Mouse (Mus musculus): Measurements from ENCODE around the gene Sema6d. TPM values are rescaled to one million over a fixed set of nuclear protein-coding genes. Genes with fewer than 3 reads are reported as not detected.

Sema6d gene
- polyA plus RNA-seq, 1 experiment = 4.5 TPM

DNA sequence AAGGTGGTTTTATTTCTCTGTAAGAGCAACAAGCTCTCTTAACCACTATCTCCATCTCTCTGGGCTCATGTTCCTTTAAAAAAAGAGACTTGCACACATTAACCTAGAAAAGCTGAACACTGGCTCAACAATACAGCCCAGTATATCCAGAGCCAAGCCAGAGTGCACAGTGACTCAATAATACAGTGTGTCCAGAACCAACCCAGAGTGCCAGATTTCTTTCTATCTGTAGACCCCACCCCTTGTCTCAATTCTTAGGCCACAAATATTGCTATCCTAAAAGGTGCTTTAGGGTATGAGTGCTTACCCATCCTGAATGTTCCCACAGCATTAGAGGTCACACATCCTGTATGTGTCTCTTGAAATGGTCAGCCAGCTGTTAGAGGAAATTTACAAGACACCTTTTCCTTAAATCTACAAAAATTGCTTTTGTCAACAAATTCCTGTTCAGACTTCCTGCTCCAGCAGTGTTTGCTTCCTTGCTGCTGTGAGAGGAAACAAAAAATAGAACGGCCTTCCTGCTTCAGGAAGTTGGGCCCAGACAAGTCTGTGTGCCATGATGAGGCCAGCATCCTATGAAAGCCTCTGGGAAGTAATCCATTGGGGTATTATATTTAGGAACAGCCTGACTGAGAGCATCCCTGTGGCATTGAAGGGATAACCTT, 465.1 kb downstream of the Sema6d start:
- Histone ChIP-seq H3K4me1 (ENCODE audit: control insufficient read depth, insufficient read depth, low read length) (no peaks in the 10 kb centered on the region), H3K4me3 (ENCODE audit: insufficient read depth, low read length) (no peak overlapping the region), H3K27ac (ENCODE audit: insufficient read depth, low read length) (no peak overlapping the region)
- TF ChIP-seq POLR2A (IDR thresholded peaks at IDR 0.05; ENCODE audit: low read depth, low read length) = no peak
- TF ChIP-seq CTCF (IDR thresholded peaks at IDR 0.05; ENCODE audit: borderline replicate concordance, insufficient read depth, low read length) = no peak

DNA sequence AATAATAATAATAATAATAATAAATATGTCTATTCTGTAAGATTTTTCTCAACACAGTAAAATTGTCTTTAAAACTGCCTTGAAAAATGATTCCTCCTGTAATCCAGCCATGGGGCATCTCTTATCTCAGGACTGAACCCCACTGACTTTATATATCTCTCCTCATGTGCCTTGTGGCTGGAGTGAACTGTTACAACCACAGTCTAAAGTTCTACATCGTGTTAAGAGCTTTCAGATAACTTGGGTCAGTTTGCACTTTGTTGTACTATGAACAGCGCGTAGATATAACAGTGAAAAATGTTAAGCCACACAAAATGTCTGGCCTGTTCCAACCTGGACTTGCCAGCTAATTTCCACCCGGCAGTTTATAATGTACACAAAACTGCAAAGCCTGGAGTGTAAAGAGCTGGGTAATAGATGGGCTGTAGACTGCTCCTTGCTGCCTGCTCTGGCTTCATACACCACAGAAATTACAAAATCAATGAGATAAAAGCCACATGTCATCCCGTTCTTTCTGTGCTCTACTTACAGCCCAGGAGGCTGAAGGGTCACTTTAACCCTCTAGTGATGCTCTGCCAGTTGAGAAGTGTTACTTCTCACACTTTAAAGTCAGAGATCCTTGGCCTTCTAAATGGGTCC, 467.2 kb downstream of the Sema6d start:
- TF ChIP-seq CTCF (IDR thresholded peaks at IDR 0.05; ENCODE audit: borderline replicate concordance, insufficient read depth, low read length) (no peak), POLR2A (IDR thresholded peaks at IDR 0.05; ENCODE audit: low read depth, low read length) (no peak)
- Histone ChIP-seq H3K4me1 (ENCODE audit: control insufficient read depth, insufficient read depth, low read length) (no peaks in the 10 kb centered on the region), H3K27ac (ENCODE audit: insufficient read depth, low read length) (no peak overlapping the region), H3K4me3 (ENCODE audit: insufficient read depth, low read length) (no peak overlapping the region)

DNA sequence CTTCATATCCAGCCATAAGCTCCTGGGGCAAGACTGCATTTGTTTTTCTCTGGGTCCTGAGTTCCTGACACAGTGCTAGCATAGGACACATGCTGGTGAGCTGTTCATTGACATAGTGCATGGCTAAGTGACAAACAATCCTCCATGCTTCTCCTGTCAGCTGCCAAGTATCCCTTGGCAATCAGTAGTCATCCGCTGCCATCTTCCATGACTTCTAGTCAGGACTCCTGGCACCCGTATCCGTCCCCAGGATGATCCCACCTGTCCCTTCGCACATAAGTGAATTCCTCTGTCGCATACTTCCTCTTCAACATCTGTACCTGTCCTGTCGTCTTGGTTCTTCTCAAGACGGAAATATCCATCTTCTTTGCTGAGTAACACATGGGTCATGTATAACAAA, 468.3 kb downstream of the Sema6d start:
- no peak overlapping the region for H3K27ac ChIP-seq (ENCODE audit: insufficient read depth, low read length)
- H3K4me3 ChIP-seq (ENCODE audit: insufficient read depth, low read length) = no peak overlapping the region
- TF ChIP-seq CTCF (IDR thresholded peaks at IDR 0.05; ENCODE audit: borderline replicate concordance, insufficient read depth, low read length) = no peak
- no peak for TF ChIP-seq POLR2A (IDR thresholded peaks at IDR 0.05; ENCODE audit: low read depth, low read length)
- no peaks in the 10 kb centered on the region for H3K4me1 ChIP-seq (ENCODE audit: control insufficient read depth, insufficient read depth, low read length)

DNA sequence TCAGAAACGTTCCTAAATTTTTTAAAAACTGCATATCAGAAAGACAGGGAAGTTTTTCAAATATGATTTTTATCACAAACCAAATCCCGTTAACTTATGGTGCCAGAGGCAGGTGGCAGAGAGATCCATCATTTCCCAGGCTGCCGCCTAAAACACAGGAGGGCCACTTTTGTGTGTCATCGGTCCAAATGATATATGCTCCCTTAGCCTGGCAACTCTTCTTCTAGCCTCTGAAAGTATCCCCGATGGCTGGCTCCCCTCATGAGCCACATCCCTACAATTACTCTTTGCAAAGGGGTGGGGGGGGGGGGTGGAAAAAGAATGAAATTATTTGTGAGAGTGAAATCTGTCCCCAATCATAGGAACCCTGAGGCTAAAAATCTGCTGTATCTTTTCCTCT, 471.9 kb downstream of the Sema6d start:
- H3K4me1 ChIP-seq (ENCODE audit: control insufficient read depth, insufficient read depth, low read length) = no peaks in the 10 kb centered on the region
- TF ChIP-seq POLR2A (IDR thresholded peaks at IDR 0.05; ENCODE audit: low read depth, low read length) (no peak), CTCF (IDR thresholded peaks at IDR 0.05; ENCODE audit: borderline replicate concordance, insufficient read depth, low read length) (no peak)
- H3K27ac ChIP-seq (ENCODE audit: insufficient read depth, low read length) = no peak overlapping the region
- H3K4me3 ChIP-seq (ENCODE audit: insufficient read depth, low read length) = no peak overlapping the region

DNA sequence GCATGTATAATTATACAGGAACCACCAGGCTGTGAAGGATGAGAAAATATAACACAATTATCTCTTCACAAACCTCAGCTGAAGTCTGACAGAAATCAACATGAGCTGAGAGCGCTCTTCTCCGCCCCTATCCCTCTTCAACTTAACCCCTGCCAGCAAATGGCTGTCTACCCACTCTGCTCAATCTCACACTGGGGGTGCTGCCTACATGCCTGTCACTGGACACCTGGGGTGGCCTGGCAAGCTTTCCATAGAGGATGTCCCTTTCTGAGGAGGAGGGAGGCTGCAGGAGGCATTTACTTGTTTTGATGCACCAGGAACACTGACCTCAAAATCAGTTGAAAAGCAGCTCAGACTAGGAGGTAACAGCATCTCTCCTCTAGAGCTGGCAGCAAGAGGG, 472.3 kb downstream of the Sema6d start:
- H3K4me1 ChIP-seq (ENCODE audit: control insufficient read depth, insufficient read depth, low read length) = no peaks in the 10 kb centered on the region
- H3K4me3 ChIP-seq (ENCODE audit: insufficient read depth, low read length) = no peak overlapping the region
- TF ChIP-seq CTCF (IDR thresholded peaks at IDR 0.05; ENCODE audit: borderline replicate concordance, insufficient read depth, low read length) = no peak
- TF ChIP-seq POLR2A (IDR thresholded peaks at IDR 0.05; ENCODE audit: low read depth, low read length) = no peak
- no peak overlapping the region for H3K27ac ChIP-seq (ENCODE audit: insufficient read depth, low read length)

DNA sequence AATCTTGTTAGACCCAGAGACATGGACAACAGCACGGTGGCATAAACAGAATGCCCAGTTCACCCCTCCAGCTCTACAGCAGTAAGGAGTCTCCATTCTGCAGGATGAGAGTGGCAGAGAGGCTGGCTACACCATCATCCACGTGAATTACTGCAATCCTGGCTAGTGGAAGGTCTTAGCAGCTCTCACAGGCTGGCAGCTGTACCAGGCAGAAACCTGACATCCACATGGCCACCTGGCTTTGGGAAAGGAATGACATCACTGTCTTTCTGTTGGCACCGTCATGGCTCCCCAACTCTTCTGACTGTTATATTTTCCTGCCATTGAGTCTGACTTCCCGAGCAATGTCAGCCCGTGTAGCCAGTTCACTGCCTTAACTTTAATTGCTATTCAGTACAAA, 474.0 kb downstream of the Sema6d start:
- TF ChIP-seq CTCF (IDR thresholded peaks at IDR 0.05; ENCODE audit: borderline replicate concordance, insufficient read depth, low read length) (no peak), POLR2A (IDR thresholded peaks at IDR 0.05; ENCODE audit: low read depth, low read length) (no peak)
- no peak overlapping the region for H3K4me3 ChIP-seq (ENCODE audit: insufficient read depth, low read length)
- H3K27ac ChIP-seq (ENCODE audit: insufficient read depth, low read length) = no peak overlapping the region
- H3K4me1 ChIP-seq (ENCODE audit: control insufficient read depth, insufficient read depth, low read length) = no peaks in the 10 kb centered on the region

DNA sequence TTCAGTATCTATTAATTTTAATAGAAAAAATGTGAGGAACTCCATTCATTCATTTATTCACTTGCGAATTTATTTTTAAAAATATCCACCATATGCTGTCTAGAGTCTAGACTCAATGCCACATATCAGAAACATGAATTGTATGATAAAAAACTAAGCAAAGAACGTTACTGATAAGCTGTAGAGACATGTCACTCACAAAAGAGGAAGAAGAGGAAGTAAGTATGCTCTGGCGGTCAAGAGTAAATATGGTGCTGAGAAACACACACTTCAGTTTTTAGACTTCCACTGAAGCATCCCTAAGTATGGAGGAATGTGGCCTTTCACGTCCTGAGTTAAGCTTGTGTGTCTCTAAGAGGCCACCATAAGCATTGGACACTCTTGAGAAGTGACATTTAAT, 484.0 kb downstream of the Sema6d start:
- Histone ChIP-seq H3K4me3 (ENCODE audit: insufficient read depth, low read length) (no peak overlapping the region), H3K27ac (ENCODE audit: insufficient read depth, low read length) (no peak overlapping the region), H3K4me1 (ENCODE audit: control insufficient read depth, insufficient read depth, low read length) (no peaks in the 10 kb centered on the region)
- TF ChIP-seq CTCF (IDR thresholded peaks at IDR 0.05; ENCODE audit: borderline replicate concordance, insufficient read depth, low read length) (no peak), POLR2A (IDR thresholded peaks at IDR 0.05; ENCODE audit: low read depth, low read length) (no peak)

DNA sequence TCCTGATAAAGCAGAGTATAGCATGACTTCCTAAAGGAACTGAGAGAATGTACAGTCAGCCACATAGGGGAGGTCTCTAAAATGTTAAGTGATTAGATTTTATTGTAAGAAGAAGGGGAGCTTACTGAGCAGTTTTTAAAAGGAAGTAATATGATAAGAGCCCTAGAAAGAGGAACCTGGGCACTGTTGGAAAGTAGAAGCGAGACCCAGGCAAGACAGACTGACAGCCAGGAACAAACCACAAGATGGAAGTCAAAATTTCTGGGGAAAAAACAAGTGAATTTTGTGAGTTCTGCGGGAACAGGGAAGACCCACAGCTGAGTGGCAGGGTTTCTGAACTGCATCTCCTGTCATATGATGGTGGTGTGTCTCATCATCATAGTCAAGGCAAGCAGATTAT, 486.3 kb downstream of the Sema6d start:
- H3K4me1 ChIP-seq (ENCODE audit: control insufficient read depth, insufficient read depth, low read length) = no peaks in the 10 kb centered on the region
- no peak overlapping the region for H3K4me3 ChIP-seq (ENCODE audit: insufficient read depth, low read length)
- no peak overlapping the region for H3K27ac ChIP-seq (ENCODE audit: insufficient read depth, low read length)
- TF ChIP-seq CTCF (IDR thresholded peaks at IDR 0.05; ENCODE audit: borderline replicate concordance, insufficient read depth, low read length) = no peak
- no peak for TF ChIP-seq POLR2A (IDR thresholded peaks at IDR 0.05; ENCODE audit: low read depth, low read length)

DNA sequence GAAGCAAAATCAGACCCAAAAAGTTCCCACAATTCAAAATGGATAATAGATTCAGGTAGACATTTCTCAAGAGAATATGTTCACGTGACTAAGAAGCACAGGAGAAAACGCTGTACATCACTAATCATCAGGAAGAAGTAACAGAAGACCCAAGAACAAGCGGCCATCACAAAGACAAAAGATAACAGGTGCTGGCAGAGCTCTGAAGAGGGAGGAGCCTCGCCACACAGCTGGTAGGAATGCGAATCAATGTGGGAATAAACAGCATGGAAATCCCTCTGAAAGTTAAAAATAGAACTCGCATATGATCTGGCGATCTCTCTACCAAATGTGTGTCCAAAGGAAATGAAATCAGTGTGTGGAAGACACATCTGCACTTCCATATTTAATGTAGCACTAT, 493.8 kb downstream of the Sema6d start:
- Histone ChIP-seq H3K4me3 (ENCODE audit: insufficient read depth, low read length) (no peak overlapping the region), H3K27ac (ENCODE audit: insufficient read depth, low read length) (no peak overlapping the region), H3K4me1 (ENCODE audit: control insufficient read depth, insufficient read depth, low read length) (no peaks in the 10 kb centered on the region)
- TF ChIP-seq CTCF (IDR thresholded peaks at IDR 0.05; ENCODE audit: borderline replicate concordance, insufficient read depth, low read length) (no peak), POLR2A (IDR thresholded peaks at IDR 0.05; ENCODE audit: low read depth, low read length) (no peak)

DNA sequence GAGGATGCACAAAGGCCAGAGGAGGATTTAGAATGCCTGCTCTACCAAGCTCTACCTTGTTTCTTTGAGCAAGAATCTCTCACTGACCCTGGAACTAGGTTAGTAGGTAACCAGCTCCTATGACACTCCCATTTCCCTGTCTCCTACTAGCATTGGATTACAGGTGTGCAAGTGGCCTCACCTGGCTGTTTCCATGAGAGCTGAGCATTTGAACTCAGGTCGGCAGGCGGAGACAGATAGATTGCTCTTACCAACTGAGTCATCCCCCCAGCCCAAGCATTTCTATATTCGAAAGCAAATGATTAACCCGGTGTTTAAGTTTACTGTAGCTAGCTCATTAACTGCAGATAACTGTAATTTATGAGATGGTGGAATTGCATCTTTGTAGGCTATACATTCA, 503.0 kb downstream of the Sema6d start:
- Histone ChIP-seq H3K27ac (ENCODE audit: insufficient read depth, low read length) (no peak overlapping the region), H3K4me3 (ENCODE audit: insufficient read depth, low read length) (no peak overlapping the region), H3K4me1 (ENCODE audit: control insufficient read depth, insufficient read depth, low read length) (no peaks in the 10 kb centered on the region)
- no peak for TF ChIP-seq POLR2A (IDR thresholded peaks at IDR 0.05; ENCODE audit: low read depth, low read length)
- TF ChIP-seq CTCF (IDR thresholded peaks at IDR 0.05; ENCODE audit: borderline replicate concordance, insufficient read depth, low read length) = no peak
